Mouse (Mus musculus) brain, adult 2 months (tissue): ENCODE data around the gene Sap30l.
"Not testable (repeated sequence)": the region's sequence is repeated elsewhere in the genome, so short reads cannot be mapped to it uniquely, and the experiment has no call there.

ENCODE experiments used
- DNase-seq: peaks from one replicate; pipeline ENCODE4 v3.0.0; 2011; ENCODE audit warnings: low read depth, low spot score

Gene Sap30l

DNA sequence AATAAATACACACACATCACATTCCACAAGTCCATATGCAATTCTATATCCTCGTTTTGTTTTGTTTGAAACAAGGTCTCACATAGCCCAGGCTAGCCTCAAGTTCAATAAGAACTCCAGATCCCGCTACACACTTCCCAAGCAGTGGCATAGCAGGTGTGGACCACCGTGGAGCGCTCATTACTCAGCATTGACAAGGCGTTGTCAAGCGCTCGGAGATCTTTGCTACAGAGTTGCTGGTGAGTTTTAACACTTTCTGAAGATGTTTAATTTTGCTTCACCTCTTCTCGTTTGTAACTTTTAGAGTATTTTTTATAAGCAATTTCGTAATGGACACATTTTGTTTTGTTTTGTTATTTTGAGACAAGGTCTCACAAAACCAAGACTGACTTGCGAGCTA, 2.0 kb upstream of the Sap30l start:
- no peak for DNase-seq

DNA sequence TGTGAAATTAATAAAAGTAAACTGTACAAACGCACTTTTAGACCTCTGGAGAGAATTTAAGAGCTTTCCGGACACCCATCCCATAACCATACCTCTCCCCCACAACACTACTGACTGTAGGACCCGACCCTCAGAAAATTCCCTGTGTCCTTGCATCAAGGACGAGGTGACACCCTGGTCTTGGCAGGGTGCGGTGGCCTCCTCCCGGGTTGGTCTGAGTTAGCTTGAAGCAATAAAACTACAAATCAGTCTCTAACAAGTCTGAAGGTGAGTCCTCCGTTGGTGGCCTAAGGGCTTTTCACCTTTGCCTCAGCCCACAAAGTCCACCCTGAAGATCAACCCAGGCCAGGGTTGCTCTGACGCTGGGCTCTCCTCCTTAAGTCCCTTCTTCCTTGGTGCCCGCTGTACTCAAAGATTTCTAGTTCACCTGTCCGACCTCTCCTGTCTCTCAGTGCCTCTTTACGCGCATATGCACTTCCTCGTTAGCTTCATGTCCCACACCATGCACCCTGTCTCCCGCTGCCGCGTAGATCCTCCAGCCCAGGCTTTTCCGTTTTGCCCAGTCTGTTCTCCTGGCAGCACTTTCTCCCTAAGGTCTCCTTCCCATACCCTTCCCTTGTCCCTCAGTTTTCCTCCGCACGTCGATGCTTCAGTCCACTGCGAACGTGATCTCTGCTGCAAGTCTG, 1.0 kb upstream of the Sap30l start:
- DNase-seq: no peak

DNA sequence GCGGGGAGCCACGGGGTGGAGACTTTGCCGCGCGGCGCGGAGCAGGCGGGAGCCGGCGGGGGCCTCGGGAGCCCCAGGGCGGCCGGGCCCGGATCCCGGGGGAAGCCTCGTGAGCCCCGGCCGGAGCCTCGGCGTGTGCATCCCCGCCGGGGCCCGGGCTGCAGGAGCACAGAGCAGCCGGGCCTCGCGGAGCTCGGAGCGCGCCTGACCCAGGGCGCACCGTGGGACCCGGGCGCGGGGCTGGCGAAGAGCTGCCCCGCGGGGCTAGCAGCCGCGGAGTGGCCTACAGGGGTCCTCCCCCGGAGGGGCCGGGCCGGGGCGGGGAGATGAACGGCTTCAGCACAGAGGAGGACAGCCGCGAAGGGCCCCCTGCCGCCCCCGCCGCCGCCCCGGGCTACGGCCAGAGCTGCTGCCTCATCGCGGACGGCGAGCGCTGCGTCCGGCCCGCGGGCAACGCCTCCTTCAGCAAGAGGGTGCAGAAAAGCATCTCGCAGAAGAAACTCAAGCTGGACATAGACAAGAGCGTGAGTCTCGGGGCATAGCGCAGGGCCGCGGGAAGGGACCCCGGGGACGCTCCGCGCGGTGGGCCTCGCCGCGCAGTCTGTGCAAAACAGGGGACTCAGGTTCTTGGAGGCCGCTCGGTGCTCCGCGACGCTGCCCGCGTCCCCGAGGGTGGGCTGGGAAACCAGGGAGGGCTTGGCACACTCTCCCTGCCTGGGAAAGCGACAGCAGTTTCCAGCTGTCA, 501 bp downstream of the Sap30l start:
- peak; percentile 36 for DNase-seq

DNA sequence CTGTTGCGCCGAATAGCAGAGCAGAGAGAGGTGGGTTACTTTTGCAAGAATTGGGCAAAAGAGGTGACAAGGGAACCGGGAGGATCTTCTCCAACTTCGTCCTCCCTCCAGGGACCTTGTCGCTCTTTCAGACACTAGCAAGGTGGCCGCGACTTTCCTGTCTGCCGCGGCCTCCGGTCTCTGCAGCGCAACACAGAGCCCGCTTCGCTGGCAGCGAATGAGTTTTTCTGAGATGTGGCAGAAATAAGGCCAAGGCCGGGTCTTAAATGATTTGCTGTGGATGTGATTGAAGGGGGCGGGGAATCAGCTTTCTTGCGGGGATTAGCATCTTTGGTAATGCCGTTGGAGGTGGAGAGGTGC, 1.1 kb downstream of the Sap30l start:
- peak; percentile 42 for DNase-seq

DNA sequence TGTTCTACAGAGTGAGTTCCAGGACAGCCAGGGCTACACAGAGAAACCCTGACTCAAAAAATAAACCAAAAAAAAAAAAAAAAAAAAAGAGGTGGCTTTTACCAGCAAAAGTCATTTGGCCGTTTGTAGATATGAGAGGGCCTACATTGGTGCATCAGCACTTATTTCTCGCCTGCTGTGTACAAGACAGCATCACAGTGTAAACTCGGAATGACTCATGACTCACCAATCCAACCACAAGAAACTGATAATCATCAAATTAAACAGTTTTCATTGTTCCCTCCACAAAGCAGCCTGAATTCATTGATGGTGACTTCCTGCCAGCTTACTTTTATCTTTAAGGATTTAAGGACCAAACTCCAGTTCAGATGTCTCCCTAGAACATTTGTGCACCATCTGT, 3.6 kb downstream of the Sap30l start:
- no peak for DNase-seq

DNA sequence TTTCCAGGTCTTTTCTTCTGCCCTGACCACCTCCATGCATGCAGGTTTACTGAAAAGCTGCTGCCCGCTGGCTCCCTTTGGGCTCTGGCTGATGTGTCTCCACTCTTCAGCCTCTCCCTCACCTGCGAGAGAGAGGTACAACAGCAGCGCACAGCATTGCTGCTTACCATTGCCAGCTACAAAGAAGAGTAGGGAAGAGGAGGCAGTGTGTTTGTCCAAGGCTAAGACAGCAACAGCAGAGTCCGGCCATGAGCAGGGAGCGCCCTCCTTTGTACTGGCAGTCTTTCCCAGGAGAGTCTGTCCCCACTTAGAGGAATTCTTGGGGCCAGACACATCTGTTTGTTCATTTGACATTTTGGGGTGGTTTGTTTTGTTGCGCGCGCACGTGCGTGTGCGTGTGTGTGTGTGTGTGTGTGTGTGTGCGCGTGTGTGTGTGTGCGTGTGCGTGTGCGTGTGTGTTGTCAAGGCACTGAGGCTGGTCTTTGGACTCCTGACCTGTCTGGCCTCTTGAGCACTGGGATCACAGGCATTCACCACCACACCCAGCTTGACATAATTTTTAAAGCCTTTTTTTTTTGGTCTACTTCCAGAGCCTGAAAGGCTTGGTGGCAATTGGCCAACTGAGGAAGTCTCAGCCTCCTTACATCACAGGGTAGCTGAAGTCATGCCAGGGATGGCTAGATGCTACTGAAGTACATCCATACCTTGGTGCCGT, 7.7 kb downstream of the Sap30l start:
- no peak for DNase-seq

DNA sequence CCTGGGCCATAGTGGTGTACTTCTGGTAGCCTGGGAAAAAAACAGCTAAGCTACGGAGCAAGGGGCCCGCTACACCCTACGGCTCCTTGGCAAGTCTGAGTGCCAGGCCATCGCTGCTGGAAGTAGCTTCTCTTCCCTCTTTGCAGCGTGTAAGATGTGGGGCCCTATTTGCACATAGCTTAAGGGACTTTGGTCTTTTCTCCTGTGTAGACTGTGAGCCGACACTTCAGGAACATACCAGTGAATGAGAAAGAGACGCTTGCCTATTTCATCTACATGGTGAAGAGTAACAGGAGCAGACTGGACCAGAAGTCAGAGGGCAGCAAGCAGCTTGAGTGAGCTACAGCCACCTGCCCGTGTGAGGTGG, 8.3 kb downstream of the Sap30l start:
- DNase-seq: no peak

DNA sequence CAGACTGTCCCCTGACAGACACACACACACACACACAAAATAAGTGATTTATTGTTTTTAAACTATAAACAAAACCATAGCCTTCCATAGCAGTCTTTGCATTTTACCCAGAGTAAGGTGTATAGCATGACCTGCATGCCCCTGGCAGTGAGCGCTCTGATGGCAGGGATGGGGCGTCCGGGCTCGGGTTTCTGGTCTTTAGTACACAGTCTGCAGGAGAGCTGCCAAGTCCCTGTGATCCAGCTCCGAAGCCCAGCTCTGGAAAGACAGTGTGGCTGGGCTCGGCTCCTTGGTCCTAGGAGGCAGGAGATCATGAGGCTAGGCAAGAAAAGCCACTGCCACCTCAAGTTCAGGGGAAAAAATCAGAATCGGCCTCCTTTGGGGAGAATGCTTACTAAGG, 9.6 kb downstream of the Sap30l start:
- no peak for DNase-seq

DNA sequence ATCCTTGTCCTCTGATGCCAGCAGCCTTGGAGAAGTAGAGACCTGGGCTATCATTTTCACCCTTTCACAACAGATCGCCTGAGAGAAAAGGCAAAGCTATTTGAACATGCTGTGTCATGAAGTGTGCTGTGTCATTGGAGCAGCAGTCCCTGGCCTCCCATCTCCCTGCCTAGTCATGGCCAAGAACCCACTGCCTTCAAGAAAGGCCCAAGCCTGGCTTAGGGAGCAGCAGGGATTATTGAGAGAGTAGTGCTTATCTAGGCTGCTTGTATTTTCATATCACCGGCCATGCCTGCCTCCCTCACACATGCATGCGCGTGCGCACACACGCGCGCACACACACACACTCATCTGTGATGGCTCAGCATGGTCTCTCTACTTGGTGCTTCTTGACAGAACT, 10.8 kb downstream of the Sap30l start:
- no peak for DNase-seq

DNA sequence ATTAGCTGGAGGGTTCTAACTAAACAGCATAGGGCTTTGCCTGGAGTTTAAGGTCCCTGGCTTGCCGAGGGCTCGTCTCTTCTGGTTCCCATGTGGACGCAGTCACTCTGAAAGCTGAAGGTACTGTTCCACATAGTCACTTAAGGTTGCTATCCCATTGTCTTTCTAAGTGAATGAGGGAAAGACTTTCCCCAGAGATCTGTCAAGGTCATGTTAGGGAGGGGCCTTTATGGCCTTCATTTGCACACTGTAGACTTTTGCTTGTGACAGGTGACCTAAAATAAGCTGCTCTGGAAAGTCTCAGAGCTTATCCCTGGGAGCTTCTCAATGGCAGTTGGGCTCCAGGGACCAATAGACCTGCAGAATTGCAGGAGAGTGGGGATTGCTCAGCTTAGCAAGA, 12.2 kb downstream of the Sap30l start:
- DNase-seq: no peak

DNA sequence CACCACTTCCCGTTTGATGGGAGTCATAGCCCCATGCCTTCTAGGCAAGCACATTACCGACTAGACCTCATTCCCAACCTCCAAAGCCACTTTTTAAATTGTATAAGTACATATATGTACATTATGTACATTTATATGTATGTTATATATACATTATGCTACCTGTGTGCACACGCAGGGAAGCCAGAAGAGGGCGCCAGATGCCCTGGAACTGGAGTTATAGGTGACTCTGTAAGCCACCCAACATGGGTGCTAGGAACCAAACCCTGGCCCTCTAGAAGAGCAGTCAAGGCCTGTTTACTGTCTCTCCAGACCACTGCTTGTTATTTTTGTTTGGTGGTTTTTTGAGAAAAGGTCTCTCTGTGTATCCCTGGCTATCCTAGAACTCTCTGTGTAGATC, 16.8 kb downstream of the Sap30l start:
- DNase-seq: no peak

DNA sequence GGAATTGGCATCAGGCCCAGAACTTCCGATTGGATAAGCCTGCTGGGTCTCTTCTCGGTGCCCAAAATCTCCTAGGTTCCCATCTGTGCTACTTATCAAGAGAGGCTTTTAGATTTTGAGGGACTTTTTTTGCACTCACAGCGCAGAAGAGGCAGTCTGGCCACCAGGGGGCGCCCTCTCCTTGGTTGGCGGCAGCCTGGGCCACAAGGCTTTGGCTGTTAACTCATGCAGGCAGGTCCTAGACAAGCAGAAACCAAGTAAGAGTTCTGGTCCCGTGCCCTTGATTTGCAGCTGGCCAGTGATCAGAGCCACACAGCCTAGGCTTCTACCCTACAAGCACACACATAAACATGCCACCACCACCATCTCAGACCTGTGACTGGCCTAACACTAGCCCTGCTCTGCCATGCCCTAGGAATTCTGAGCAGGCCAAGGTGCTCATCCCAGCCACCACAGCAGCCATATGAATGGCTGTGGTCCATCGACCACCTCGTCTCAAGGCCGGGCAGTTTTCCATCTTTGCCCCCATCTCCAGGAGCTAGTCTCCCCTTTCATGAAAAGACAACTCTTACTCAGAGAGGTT, 18.7 kb downstream of the Sap30l start:
- DNase-seq: peak; percentile 74

DNA sequence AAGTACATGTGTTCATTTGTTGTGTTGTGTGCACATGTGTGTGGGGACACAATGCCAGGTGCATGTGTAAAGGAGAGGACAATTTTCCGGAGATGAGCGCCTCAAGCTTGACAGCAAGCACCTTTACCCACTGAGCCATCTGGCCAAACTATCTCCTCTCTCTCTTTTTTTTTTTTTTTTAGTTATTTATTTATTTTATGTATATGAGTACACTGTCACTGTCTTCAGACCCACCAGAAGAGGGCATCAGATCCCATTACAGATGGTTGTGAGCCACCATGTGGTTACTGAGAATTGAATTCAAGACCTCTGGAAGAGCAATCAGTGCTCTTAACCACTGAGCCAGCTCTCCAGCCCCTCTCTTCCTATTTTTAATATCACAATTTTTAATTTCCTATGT, 21.7 kb downstream of the Sap30l start:
- not testable (repeated sequence) for DNase-seq

DNA sequence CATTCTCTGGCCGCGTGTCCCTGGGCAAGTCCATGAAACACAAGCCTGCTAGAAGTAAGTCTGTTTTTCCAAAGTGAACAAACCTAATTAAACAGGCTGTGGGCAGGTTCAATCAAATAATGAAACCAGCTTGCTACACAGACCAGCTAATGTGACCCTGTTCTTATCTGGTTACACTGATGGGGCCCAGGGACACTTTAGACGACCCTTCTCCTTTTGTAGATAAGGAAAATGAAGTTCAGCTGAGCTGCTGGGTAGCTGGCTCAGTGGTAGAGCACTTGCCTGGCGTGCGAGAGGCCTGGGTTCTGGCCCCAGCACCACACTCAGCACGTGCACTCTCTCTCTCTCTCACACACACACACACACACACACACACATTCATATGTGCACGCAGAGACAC, 22.3 kb downstream of the Sap30l start:
- DNase-seq: no peak

DNA sequence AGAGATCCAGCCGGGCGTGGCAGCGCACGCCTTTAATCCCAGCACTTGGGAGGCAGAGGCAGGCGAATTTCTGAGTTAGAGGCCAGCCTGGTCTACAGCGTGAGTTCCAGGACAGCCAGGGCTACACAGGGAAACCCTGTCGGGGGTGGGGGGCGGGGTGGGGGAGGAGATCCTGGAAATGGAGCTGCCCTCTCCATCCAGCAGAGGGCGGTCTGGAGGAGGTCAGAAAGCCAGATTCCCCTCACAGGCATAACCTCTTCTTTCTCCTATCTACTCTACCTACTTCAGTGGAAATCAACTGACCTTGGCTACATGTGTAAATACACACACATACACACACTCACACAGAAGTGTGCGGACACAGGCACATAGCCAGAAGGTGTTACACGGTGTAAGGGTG, 23.8 kb downstream of the Sap30l start:
- DNase-seq: not testable (repeated sequence)

DNA sequence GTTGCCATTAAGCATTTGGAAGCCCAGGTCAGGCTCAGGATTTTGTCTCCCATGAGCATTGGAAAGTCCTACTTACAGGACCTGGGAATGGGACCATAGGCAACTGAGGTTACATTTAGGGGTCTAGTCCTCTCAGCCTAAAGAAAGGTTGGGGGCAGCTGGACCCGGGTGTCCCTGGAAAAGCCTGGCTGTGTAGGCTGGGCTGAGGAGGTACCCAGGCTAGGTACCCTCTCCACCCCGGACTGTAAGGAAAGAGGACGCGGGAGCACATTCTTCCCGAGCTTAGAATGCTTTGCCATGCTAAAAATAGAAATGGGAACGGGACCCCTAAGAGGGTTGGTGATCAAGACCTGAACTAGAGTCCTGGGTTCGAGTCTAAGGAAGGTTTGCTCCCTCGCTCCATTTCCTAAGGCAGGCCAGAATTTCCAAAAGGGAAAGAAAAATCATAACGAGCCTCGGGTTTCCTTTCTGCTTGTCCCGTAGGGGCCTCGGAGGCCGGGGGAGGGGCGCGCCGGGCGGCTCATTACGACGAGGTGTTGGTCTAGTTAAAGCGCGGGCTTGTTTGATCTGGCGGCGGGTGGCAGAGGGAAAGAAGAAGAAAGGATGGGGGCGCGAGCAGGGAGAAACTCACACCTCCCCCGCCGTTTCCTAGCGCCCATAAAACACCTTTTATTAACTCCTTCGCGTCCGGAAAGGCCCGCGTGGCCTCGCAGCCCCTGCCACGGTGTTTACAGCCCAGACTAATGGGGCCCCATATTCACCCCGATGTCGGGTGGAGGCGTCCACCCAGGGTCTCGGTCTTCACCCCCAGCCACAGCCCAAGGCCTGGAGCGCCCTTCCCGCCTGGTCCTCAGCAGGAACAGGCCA, 25.8 kb downstream of the Sap30l start:
- DNase-seq: no peak

DNA sequence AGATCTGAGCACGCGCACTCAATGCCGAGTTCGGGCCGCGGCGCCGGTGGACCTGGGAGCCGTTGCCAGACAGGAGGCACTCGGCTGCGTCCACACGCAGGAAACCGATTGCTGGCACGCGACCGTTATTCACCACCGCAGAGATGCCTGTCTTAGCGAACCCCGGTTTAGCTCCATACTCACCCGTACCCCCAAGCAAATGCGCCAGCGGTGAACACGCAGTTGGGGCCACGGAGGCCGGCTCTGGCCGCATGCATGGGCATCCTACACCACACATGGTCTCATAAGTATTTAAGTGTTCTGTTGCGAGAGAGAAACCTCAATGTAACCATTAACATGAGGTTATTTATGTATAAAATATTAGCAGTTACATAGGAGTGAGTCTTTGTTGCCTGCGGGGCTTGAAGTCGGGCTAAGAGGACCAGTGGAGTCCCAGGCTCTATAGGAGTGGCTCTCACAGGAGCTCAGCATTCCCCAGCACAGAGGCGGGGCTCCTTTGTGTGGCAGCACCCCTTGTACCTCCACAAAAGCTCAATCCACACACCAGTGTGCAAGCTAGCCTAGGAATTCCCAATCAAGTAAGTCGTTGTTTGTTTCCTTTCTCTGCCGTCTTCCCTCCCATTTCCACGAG, 26.6 kb downstream of the Sap30l start:
- DNase-seq: no peak

DNA sequence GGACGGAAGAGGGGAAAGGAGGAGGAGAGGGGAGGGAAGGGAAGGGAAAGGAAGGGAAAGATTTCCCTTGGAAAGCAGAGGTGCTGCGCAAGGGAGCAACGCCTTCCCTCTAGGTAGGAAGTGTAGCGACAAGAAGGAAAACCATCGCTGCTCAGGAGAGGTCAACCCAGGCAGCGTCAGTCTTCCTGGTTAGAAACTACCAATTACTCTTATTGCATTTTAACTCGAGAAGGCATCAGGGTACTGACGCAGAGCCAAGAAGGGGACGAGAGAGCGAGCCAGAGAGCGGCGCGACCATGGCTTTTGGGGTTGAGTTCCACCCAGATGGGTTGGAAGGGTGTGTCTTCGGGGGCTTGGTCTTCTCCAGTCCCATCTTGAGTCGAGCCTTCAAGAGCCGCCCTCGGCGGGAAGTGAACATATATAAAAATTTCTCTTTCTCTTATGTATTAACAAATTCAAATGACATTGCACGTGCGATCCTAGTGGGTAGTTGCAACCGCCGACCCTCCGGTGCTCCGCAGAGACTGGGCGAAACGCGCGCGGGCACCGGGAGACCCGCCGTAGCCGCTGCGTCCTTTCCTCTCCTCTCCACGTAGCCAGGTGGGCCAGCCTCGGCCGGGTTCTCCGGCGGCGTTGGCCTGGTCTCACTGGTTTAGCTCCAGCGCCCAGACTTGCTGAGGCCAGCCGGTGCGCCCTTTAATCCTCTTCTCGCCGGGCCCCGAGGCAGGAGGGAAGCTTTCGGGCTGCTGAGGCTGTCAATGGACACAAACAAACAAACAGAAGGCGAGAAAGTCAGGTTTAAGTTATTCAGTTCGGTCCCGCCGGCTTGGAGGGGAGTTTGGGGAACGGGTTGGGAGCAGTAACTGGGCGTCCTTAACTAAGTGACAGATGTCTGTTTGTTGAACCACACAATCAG, 27.8 kb downstream of the Sap30l start:
- DNase-seq: no peak

DNA sequence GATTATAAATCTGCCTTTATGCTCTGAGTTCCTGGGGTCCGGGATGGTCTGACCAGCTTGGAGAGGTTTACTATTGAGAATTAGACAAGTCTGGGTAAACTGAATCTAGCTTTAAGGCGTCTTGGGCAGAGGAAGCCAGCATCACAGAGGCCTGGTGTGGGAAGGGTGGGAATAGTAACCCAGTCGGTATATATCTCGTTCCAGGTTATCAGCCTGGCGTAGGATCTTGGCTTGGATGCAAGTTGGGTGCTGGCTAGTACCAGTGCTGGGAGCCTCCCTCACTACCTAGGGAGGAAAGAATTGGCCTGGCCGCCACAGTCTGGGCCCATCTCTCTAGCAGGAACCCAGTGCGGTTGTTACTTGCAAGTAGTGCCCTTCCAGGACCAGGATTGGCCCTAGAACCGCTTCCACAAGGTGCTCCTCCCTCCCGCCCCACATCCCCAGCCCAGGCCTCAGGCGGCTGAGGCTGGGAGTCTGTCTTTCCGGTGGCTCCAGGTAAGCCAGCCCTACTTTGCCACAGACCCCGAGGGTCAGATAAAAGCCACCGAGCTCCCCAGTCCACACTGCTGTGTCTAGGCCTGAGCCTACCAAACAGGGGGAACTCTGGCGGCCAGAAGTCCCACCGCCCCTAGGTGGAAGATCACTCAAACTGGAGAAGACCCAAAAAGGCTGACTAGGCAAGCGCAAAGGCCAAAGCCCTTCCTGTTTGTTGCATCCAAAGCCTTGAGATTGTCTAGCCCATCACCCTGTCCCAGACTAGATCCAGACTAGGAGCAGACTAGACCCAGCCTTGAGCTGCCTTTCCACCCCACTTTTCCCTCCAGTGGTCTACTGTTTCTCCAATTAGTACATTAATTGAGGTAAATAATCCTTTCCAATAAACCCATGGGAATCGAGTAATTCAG, 28.7 kb downstream of the Sap30l start:
- DNase-seq: no peak
